Mouse (Mus musculus): ENCODE data around the gene Odf4. TPM values are rescaled to one million over a fixed set of nuclear protein-coding genes. Genes with fewer than 3 reads are reported as not detected.
A peak's percentile ranks its signal among the peaks of the same experiment; 100 is the strongest.
"Not testable (repeated sequence)": the region's sequence is repeated elsewhere in the genome, so short reads cannot be mapped to it uniquely, and the experiment has no call there.

Odf4 gene
- polyA plus RNA-seq, 3 experiments from 2014 or later = not detected

DNA sequence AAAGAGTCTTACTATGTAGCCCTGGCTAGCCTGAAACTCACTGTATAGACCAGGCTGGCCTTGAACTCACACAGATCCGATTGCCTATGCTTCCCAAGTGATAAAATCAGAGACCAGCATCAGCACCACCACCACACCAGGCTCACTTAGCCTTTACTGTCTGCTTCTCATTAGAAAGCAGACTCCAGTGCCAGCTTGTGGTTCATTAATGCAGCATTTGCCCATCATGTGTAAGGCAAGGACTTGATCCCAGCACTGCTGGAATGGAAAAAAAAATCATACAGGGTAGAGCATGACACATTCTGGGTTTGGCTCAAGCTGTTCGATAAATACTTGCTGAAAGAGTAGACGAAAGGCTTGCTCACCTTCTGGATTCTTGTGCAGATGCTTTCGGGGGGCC is 19.1 kb upstream of the Odf4 start:
- no peak for ATAC-seq

DNA sequence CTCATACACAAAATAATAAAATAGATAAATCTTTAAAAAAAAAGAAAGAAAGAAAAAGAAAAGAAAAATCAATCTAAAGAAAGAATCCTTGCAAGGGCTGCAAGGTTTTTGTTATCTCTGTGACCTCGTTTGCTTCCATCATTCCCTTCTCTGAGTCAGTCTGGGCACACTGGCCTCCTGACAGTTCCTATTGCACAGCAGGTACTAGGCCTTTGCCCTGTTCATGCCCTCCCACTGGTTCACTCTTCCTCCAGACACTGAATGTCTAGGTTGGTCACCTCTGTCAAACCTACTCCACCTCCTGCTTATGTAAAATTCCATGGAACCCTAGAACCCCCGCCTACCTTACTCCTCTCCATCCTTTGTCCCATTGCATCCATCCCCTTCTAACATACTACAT is 18.4 kb upstream of the Odf4 start:
- no peak for ATAC-seq

DNA sequence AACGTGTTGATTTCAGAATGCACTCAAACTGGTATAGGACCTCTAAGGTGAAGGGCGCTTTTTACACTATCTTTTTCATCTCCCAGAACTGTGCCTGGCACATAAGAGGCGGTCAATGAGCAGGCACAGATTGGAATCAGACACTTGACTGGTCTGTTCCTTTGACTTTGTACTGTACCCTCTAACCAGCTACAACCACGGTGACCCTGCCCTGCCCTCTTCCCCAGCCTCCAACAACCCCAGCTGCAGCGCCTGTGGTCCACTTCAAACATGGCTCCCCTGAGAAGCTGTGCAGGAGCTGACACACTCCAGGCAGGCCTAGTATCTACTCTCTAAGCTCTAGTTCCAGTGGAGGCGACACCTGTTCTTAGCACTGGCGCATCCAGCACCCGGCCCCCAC is 15.8 kb upstream of the Odf4 start:
- no peak for ATAC-seq

DNA sequence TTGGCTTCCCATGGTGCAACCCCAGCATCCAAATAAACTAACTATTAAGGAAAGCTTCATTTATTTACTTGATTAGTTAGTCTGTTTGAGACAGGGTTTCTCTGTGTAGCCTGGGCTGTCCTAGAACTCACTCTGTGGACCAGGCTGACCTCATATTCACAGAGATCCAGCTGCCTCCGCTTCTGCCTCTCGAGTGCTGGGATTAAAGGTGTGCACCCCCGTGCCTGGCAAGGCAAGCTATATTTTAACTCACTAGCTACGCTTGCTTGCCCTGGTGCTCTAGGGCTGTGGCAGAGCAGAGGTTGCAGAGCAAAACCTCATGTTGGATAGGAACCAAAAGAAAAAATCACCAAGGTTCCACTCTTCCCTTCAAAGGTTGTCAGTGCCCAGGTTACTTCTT is 13.6 kb upstream of the Odf4 start:
- ATAC-seq = no peak

DNA sequence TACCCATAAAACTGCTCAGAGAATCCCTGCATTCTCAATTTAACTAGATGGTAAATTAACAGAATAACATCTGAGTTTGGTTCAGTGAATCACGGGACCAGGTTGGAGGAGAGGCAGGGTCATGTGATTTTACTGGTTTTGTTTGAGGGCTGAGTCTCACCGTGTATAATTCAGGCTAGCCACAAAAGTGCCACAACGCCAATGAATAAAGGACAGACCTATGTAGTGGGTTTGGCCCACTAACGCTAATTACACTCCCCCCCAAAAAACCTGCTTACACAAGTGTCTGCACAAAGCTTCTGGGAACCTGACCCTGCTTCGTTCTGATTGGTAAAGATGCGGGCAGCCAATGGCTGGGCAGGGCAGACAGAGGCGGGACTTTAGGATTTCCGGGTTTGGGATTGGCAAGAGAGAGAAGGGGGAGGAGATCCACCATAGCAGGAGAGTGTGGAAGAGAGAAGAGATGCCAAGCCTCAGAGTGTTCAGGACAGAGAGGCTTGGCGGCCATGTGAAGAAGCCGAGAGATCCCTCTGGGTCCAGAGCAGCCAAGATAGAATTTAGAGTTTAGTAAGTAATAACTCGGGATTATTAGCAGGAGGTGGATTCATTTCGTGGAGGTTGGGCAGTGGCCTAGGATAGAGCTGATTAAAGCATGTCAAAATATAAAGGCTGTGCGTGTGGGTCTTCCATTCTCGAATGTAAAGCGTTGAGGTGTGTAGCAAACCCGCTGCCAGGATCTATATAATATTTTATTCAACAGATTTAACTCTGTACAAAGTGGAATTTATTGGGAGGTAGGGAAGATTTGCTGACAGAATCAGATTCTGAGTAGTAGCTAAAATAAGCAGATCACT is 12.8 kb upstream of the Odf4 start:
- peak; percentile 99 for ATAC-seq

DNA sequence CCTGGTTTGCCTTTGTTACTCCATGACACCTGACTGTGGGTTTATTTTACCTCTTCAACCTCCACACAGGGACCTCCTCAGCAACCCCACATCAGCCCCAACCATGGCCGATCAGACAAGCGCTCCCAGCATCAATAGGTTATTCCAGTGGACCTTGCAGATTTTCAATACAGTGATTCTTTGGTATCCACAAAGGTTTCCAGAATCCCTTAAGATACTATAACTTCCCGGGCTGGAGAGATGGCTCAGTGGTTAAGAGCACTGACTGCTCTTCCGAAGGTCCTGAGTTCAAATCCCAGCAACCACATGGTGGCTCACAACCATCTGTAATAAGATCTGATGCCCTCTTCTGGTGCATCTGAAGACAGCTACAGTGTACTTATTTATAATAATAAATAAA is 10.1 kb upstream of the Odf4 start:
- ATAC-seq = not testable (repeated sequence)

DNA sequence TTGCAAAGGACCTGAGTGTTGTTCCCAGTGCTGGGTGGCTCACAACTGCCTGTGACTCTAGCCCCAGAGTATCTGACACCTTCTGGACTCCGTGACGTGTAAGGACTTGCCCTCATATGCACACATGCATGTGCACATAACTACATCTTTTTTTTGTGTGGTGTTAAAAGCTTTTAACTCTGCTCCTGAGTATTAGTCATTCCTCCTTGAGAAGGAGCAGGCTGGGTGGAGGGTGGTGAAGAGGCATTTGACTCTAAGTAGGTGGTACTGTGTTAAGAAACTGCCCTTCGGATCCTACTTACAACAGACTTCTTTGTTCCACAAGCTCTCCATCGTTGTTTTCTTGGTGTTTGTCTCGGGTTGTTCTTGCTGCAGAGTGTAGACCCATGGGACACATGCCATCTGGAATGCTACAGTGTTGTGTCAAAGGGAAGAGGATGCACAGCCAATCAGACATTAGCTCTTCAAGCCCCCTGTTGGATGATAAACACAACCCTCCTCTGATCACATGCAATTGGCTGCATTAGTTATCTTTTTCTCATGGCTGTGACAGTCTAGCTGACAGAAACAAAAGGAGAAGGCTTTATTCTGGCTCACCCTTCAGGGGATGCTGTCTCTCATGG is 7.1 kb upstream of the Odf4 start:
- no peak for ATAC-seq

DNA sequence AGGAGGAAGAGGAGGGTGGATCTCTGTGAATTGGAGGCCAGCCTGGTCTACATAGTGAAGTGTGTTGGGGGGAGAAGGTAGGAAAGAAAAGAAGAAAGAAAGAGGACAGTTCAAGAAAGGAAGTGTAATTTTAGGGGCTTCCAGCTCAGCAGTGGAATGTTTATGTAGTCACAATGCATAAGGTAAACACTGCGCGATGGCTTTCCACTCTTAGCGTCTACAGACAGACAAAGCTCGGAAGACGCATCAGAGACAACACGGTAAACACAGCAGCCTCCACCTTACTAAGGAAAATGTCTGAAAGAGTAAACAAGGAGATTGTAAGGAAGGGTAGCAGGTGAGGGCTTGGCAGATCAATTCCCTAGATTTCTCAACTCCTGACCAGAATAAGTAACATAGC is 3.1 kb upstream of the Odf4 start:
- no peak for ATAC-seq

DNA sequence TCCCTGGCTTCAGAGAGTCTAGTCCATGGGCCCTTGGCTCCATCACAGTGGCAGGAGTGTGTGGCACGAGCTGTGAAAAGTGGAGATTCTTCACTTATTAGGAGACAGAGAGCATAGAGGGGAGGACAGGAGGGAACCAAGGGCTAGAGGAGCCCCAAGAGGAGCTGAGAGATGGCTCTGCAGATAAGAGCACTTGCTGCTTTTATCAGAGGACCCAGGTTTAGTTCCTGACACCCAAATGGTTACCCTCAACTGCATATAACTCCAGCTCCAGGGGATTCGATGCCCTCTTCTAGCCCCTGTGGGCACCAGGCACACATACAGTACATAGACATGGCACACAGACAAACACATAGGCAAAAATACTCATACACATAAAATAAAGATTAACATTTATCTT is 2.1 kb downstream of the Odf4 start:
- no peak for ATAC-seq

DNA sequence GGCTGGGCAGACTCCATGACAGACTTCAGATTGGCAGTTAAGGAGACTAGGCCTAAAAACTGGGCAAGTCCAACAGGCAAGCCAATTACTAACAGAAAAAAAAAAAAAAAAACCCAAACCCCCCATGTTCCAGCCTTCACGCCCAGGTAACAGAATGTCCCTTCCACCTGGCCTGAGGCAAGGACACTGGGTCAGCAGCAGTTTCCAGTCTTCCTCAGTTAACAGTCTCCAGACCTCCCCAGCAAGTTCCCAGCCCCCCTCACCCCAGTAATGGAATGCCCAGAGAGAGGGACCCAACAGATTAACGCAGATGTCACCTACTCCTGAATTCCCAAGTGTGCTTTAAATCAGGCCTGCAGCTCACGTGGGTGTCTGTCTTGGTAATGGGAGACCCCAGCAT is 3.7 kb downstream of the Odf4 start:
- ATAC-seq = no peak

DNA sequence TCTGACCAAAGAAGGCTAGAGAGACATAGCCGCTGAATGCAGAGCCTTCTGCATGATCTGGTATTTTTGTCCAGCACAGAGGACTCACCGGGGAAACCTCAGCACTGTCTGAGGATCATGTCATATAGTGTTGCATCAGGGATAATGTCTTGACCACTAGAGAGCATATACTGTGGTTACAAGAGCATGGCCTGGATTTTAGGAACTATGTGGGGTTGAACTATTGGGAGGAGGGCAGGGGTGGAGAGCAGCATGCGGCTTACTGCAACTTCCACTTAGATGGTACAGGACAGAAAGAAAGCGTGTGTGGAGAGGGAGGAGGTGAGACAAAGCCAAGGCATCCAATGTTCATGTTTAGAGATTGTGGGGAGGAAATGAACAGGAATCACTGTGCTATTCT is 12.3 kb downstream of the Odf4 start:
- no peak for ATAC-seq

DNA sequence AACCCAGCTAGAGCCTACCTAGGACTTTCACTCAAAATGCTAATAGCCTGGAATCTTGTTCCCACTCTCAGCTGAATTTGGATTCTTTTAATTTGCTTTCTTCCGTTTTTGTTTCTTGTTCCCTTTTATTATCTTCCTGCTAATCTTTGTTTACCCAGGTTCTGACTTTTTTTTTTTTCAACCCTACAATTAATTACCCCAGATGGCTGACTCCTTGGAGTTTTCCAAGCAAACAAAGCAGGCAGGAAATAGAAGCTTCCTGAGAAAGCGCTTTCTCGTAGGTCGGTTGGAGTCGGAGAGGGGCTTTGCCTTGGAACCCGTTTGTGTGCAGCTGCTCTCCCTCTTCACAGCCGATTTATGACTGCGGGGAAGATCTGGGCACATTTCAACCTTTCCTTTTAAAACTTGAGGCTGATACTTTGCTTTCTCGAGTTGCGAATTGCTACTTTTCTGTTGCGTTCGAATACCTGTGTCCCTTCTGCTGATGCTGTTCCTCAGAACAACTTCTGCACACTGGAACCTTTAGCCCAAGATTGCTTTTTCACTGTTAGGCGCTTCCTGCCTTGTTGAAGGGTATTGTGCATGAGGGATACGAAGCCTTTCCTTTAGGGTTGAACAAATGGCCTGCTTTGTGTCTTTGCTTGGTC is 15.2 kb downstream of the Odf4 start:
- ATAC-seq = no peak

DNA sequence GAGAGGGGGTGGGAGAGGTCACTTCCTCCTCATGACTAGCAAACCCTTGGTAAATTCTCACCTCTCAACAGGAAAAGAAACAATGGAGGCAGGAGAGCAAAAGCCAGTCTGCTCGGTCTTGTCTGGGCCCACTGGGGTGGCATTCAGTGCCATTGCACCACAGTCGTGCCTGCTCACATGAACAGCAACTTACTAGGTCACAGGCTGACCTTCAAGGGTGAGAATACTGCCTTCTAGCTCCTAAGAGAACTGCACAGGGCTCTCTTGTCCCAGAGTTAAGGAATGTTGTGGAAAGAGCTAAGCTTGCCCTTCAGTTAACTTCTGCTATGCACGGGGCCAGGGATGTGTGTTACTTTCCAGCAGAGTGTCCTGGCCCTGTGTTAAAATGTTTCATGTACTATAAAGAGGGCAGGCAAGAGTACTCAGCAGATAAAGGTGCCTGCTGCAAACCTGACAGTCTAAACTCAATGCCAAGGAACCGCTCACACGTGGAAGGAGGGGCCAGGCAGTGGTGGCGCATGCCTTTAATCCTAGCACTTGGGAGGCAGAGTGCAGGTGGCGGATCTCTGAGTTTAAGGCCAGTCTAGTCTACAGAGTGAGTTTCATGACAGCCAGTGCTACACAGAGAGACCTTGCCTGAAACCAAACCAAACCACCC is 17.9 kb downstream of the Odf4 start:
- no peak for ATAC-seq

DNA sequence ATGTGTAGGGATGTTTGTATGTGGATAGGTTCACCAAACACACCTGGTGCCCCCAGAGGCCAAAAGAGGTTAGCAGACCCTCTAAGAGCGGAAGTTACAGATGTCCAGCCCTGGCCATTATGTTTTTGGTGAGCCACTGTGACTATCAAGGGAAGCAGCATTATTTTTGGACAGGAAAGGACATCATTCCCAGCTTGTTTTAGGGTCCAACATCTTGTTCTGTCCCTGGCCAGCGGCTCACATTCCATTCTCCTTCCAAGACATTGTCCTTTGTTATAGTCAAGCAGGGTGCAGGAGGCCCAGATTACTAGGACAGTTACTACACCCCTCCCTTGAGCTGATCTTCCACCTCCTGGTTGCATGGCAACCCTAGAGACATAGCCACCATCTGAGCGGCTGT is 19.6 kb downstream of the Odf4 start:
- no peak for ATAC-seq

DNA sequence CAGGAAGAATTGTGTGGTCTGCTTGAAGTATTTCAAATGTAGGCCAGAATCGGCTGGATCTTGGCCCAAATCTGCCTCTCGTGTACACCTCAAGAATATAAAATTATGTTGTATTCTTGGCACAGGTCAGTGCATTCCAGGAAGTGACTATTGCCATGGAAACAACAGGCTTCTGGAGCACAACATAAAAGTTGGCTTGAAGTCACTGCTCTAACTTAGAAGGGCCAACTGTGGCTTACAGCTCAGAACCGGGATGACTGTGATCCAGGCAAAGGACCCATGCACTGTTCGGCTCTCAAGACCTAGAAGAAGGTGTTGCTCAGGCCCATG is 20.5 kb downstream of the Odf4 start:
- no peak for ATAC-seq

DNA sequence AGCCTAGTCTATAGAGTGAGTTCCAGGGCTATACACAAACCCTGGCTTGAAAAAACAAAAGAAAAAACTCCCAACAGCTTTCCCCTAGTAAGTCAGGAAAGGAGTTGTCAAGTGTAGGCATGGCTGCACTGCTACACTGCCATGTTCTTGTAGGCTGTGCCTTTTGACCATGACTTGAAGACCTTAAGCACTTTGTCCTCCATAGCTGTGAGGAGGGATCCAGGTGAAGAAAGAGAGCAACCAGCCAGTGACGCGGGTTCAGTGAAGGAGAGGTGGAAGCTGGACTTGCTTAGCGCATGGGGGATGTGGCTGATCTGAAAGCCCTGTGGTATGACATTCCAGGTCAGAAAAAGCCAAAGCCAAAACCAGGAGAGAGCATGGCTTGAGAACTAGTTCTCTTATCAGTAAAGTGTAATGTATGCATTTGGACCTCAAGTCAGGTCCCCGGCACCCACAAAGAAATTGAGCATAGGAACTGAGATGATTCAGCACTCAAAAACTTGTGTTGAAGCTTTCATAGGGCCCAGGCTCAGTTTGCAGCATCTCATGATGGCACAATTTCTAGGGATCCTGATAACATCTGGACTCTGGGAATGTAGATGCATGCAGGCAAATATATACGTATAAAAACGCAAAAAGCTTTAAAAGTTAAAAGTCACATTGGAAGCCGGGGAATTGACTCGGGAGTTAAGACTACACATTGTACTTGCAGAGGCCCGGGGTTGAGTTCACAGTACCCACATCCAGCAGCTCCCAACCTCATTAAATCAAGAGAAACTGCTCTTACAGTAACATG is 21.0 kb downstream of the Odf4 start:
- ATAC-seq = no peak

DNA sequence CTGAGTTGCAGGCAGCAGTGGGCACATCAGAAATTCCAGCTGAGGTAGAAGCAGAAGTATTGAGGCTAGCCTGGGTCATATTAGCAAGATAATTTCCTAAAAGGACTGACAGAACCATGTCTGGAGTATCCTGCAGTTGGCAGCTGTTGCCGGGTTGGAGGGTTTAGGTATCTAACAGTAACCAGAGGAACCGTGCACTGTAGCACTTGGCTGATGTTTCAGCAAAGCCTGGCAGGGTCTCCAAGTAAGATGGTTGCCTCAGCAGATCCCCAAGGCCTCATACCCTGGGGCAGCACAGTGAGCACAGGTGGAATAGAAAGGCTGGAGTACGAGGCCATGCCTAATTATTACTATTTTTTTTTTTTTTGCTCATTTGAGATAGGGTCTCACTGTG is 21.7 kb downstream of the Odf4 start:
- no peak for ATAC-seq

DNA sequence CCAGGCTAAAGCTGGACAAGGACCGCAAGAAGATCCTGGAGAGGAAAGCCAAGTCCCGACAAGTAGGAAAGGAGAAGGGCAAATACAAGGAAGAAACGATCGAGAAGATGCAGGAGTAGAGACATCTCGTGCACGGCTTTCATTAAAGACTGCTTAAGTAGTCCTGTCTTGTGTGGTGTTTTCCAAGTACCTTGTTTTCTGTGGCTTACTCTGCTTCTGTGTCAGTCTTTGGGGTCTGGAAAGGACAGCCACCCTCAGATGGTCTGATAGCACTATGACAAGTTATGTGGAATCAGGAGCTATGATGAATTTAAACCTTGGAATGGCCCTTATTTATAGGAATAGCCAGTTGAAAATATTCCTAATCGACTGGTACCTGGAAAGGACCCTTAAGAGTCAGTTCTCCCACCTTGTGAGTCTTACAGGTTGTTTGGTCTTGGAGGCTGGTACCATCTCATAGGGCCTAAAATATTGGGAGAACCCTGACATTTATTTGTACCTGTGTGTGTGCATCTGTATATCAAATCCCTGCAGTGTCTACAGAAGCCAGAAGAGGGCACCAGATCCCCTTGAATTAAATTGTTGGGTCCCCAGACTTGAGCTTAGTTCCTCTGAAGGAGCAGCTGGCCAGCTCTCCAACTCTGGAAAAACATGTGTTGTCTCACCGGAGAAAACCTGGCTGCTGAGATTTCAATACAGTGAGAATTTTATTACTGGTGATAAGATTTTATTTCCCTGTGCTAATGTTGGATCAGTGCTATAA is 22.3 kb downstream of the Odf4 start:
- no peak for ATAC-seq

DNA sequence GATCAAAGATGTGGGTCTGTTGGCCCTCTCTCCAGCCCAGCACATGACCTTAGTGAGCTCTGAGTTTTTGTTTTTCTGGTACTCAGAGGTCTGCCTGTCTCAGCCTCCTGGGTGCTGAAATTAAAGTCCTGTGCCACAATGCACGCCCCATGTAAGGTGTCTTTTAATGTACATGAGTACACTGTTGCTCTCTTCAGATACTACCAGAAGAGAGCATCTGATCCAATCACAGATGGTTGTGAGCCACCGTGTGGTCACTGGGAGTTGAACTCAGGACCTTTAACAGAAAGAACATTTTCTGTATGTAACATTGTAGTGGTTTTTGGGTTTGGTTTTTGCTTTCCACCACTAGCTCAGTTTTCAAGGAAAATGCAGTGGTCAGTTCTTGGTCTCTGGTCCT is 23.1 kb downstream of the Odf4 start:
- ATAC-seq = no peak

DNA sequence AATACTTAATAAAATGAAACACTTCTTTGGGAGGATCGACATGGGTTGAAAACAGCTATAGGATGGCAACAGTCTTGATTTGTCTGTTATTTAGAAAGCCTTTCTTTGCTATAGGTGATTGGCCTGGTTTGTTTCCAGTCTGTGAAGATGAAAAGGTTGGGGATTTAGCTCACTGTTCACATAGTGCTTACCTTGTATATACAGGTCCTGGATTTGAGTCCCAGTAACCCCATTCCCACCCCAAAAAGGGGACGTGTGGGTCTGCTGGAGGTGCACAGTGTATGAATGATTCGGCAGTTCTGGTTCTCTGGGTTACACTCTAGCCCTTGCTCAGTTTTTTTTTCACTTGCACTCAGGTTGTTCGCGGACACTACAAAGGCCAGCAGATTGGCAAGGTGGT is 24.1 kb downstream of the Odf4 start:
- no peak for ATAC-seq

DNA sequence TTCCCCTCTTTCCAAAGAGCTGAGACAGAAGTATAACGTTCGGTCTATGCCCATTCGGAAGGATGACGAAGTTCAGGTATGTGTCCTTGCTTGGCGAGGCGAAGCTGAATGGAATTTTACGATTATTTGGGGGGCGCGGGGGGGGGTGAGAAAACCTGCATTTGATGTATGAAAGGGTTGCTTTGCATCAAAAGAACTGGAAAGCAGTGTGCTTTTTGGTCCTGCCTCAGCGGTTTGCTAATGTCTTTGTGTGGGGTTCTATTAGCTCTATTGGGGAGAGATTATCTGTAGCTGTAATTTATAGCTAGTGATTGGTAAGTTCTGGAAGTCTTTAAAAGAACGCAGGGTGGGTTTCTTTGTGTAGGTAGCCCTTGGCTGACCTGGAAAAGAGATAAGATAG is 24.5 kb downstream of the Odf4 start:
- no peak for ATAC-seq

DNA sequence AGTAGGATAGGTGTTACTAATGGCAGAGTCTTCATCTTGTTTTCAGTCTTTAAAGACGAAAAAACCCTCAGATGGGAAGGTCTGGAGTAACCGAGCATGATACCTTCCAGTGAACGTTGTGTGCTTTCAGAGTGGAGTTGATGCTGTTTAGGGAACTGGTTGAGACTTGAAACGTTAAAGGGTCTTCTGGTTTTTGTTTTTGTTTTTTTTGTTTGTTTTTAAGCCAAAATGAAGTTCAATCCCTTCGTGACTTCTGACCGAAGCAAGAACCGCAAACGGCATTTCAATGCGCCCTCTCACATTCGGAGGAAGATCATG is 24.9 kb downstream of the Odf4 start:
- ATAC-seq = no peak
